Mouse (Mus musculus) ES-Bruce4 (cell line): Measurements from ENCODE around the gene Tsg101.

Experiments used
- CTCF ChIP-seq: IDR thresholded peaks from one replicate; pipeline ENCODE4 v1.8.1; 2011; ENCODE audit warnings: low read depth, low read length
- EP300 ChIP-seq: IDR thresholded peaks from 2 replicates; pipeline ENCODE4 v1.6.1; 2011; ENCODE audit warnings: low read depth, low read length; ENCODE audit not compliant: insufficient read depth

GRCm38 (mm10) chr7:46852666-46853065, 67.1 kb downstream of the Tsg101 start:
- TF ChIP-seq CTCF, result no peak
- no peak for TF ChIP-seq EP300
